Mouse (Mus musculus): ENCODE results near the gene Fkbp1a. TPM values are rescaled to one million over a fixed set of nuclear protein-coding genes. Genes with fewer than 3 reads are reported as not detected.

Gene Fkbp1a
- total RNA-seq (2017) = 33.6 and 41.1 TPM in 2 replicates

- peak; percentile 86 to 89 for ATAC-seq (replicated peaks in 1 of 2; ENCODE audit: insufficient read depth in 1 of 2, low FRiP score in 2 of 2, low TSS enrichment in 1 of 2, low read depth in 1 of 2, poor library complexity in 2 of 2, severe bottlenecking in 2 of 2)
Observed at GRCm38 (mm10) chr2:151542323-151543062, at the start of gene Fkbp1a. Gene Fkbp1a (plus strand): TSS chr2:151542483.

- ATAC-seq (replicated peaks in 1 of 2; ENCODE audit: insufficient read depth in 1 of 2, low FRiP score in 2 of 2, low TSS enrichment in 1 of 2, low read depth in 1 of 2, poor library complexity in 2 of 2, severe bottlenecking in 2 of 2) = peak; percentile 99
Observed at GRCm38 (mm10) chr2:151494035-151494803, 48.1 kb upstream of the Fkbp1a start, which contains the start of gene Nsfl1c. Gene Nsfl1c (plus strand): TSS chr2:151494182.

GRCm38 (mm10) chr2:151498358-151498757, 43.9 kb upstream of the Fkbp1a start:
- no peak for ATAC-seq (replicated peaks in 1 of 2; ENCODE audit: insufficient read depth in 1 of 2, low FRiP score in 2 of 2, low TSS enrichment in 1 of 2, low read depth in 1 of 2, poor library complexity in 2 of 2, severe bottlenecking in 2 of 2)

GRCm38 (mm10) chr2:151500442-151501007, 41.8 kb upstream of the Fkbp1a start:
- ATAC-seq (replicated peaks in 1 of 2; ENCODE audit: insufficient read depth in 1 of 2, low FRiP score in 2 of 2, low TSS enrichment in 1 of 2, low read depth in 1 of 2, poor library complexity in 2 of 2, severe bottlenecking in 2 of 2) = no peak

- ATAC-seq (replicated peaks in 1 of 2; ENCODE audit: insufficient read depth in 1 of 2, low FRiP score in 2 of 2, low TSS enrichment in 1 of 2, low read depth in 1 of 2, poor library complexity in 2 of 2, severe bottlenecking in 2 of 2) = no peak
Observed at GRCm38 (mm10) chr2:151504226-151504625, 38.1 kb upstream of the Fkbp1a start.

- ATAC-seq (replicated peaks in 1 of 2; ENCODE audit: insufficient read depth in 1 of 2, low FRiP score in 2 of 2, low TSS enrichment in 1 of 2, low read depth in 1 of 2, poor library complexity in 2 of 2, severe bottlenecking in 2 of 2) = no peak; a peak in 1 of 4 replicates
Observed at GRCm38 (mm10) chr2:151512199-151512598, 30.1 kb upstream of the Fkbp1a start.

- ATAC-seq (replicated peaks in 1 of 2; ENCODE audit: insufficient read depth in 1 of 2, low FRiP score in 2 of 2, low TSS enrichment in 1 of 2, low read depth in 1 of 2, poor library complexity in 2 of 2, severe bottlenecking in 2 of 2) = no peak
Observed at GRCm38 (mm10) chr2:151513525-151514285, 28.6 kb upstream of the Fkbp1a start.

- peak; percentile 36 to 42; a peak in 2 of 4 replicates for ATAC-seq (replicated peaks in 1 of 2; ENCODE audit: insufficient read depth in 1 of 2, low FRiP score in 2 of 2, low TSS enrichment in 1 of 2, low read depth in 1 of 2, poor library complexity in 2 of 2, severe bottlenecking in 2 of 2)
Observed at GRCm38 (mm10) chr2:151519000-151519399, 23.3 kb upstream of the Fkbp1a start.

GRCm38 (mm10) chr2:151524324-151525041, 17.8 kb upstream of the Fkbp1a start:
- ATAC-seq (replicated peaks in 1 of 2; ENCODE audit: insufficient read depth in 1 of 2, low FRiP score in 2 of 2, low TSS enrichment in 1 of 2, low read depth in 1 of 2, poor library complexity in 2 of 2, severe bottlenecking in 2 of 2) = peak; percentile 17 to 46; a peak in 2 of 4 replicates

GRCm38 (mm10) chr2:151525520-151525919, 16.8 kb upstream of the Fkbp1a start:
- no peak for ATAC-seq (replicated peaks in 1 of 2; ENCODE audit: insufficient read depth in 1 of 2, low FRiP score in 2 of 2, low TSS enrichment in 1 of 2, low read depth in 1 of 2, poor library complexity in 2 of 2, severe bottlenecking in 2 of 2)

- no peak for ATAC-seq (replicated peaks in 1 of 2; ENCODE audit: insufficient read depth in 1 of 2, low FRiP score in 2 of 2, low TSS enrichment in 1 of 2, low read depth in 1 of 2, poor library complexity in 2 of 2, severe bottlenecking in 2 of 2)
Observed at GRCm38 (mm10) chr2:151528066-151528465, 14.2 kb upstream of the Fkbp1a start.

- no peak for ATAC-seq (replicated peaks in 1 of 2; ENCODE audit: insufficient read depth in 1 of 2, low FRiP score in 2 of 2, low TSS enrichment in 1 of 2, low read depth in 1 of 2, poor library complexity in 2 of 2, severe bottlenecking in 2 of 2)
Observed at GRCm38 (mm10) chr2:151529169-151529568, 13.1 kb upstream of the Fkbp1a start.

GRCm38 (mm10) chr2:151530378-151531230, 11.7 kb upstream of the Fkbp1a start:
- ATAC-seq (replicated peaks in 1 of 2; ENCODE audit: insufficient read depth in 1 of 2, low FRiP score in 2 of 2, low TSS enrichment in 1 of 2, low read depth in 1 of 2, poor library complexity in 2 of 2, severe bottlenecking in 2 of 2) = peak; percentile 59 to 67

GRCm38 (mm10) chr2:151533632-151534031, 8.7 kb upstream of the Fkbp1a start:
- peak; percentile 50 to 54 for ATAC-seq (replicated peaks in 1 of 2; ENCODE audit: insufficient read depth in 1 of 2, low FRiP score in 2 of 2, low TSS enrichment in 1 of 2, low read depth in 1 of 2, poor library complexity in 2 of 2, severe bottlenecking in 2 of 2)

GRCm38 (mm10) chr2:151535961-151536617, 6.2 kb upstream of the Fkbp1a start:
- peak; percentile 50 to 73 for ATAC-seq (replicated peaks in 1 of 2; ENCODE audit: insufficient read depth in 1 of 2, low FRiP score in 2 of 2, low TSS enrichment in 1 of 2, low read depth in 1 of 2, poor library complexity in 2 of 2, severe bottlenecking in 2 of 2)

GRCm38 (mm10) chr2:151536618-151536974, 5.7 kb upstream of the Fkbp1a start:
- ATAC-seq (replicated peaks in 1 of 2; ENCODE audit: insufficient read depth in 1 of 2, low FRiP score in 2 of 2, low TSS enrichment in 1 of 2, low read depth in 1 of 2, poor library complexity in 2 of 2, severe bottlenecking in 2 of 2) = peak; percentile 44 to 47

All from hematopoietic stem cell, adult 5-6 weeks (primary cell).